Mouse (Mus musculus) spleen, adult 18-20 months (tissue): Measurements from ENCODE around the gene Ppp2r5b.

Experiments used
- DNase-seq, 2 experiments: peaks; one replicate each; pipeline ENCODE4 v3.0.0; 2022; ENCODE audit warnings: mixed read lengths in 2 of 2

The Ppp2r5b gene

DNA sequence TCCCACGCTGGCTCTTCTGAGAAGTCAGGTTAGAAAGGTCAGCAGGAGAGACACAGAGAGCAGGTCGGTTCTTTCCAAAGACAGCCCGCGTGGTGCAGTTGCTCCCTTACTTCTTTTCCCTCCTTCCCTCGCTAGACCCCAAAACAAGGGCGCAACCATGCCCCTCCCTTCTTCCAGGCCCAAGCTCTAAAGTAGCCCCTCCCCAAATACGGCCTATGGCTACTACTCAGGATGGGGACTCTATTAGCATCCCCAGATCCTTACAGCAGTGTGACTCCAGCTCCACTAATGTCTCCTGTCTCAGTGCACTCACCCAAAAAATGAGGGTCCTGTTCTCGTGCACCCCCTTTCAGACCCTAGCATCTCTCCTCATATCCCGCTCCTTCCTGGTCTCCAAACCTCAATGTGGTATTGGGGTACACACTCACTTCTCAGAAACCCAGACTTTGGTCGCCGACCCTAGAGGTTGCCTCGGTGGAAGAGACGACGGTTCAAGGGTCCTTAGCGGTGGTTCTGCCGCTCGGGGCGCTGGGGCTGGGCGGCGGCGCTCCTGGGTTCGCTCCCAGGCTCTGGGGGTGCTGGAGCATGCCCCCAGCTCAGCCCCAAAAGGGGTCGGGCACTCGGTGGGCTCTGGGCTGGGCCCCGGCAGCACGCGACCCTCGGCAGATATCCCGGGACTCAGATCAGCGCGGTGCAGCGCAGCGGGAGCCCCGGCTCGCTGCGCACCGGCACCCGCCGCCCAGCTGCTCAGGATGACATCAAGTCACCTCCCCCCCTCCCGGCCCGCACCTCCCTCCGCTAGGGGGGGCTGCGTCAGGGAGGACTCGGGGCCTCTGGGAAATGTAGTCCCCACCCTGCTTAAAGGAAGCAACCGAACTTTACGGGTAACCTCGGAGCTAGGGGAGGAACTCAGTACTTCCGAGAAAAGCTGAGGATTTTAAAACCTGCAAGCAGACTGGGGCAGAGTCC, at the start of gene Ppp2r5b:
TSS of gene Ppp2r5b (minus strand) at position 789 of the 969 bp plus-strand sequence.
- peak; percentile 95 for DNase-seq

DNA sequence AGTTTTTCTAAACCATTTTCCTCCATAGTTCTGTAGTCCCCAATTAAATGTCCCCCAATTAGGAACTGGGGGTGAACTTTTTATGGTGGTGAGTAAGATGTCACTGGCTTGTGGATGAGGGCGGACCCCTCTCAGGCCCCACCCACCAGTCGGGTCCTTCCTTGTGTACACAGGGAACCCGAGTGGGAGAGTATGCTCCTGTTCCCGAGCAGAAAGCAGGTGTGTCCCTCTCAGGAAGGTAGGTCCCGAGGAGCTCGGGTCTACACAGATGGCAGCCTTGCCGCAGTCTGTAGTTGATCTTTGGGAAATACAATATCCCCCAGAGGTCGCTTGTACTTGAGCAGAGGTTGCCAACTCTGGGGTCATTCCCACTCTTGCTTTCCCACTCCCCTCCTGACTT, 49.6 kb upstream of the Ppp2r5b start:
- no peak for DNase-seq

DNA sequence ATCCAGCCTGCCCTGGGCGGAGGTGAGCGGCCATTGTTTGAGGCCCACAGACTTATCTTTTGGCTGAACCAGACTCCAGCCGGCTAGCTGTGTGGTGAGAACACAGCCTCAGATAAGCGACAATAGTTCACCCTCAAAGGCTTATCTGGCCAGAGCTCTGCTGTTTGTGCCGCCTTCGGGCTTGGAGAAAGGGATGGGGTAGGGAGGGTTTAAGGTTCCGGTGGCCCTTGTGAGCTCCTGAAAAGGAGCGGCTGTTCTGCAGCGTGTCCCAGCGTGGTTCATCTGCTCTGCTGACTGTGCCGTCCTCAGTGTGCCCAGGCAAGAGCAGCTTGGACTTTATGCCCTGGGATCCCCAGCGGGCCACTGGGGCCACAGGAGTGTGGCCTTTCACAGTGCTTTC, 48.8 kb upstream of the Ppp2r5b start:
- DNase-seq, result no peak

DNA sequence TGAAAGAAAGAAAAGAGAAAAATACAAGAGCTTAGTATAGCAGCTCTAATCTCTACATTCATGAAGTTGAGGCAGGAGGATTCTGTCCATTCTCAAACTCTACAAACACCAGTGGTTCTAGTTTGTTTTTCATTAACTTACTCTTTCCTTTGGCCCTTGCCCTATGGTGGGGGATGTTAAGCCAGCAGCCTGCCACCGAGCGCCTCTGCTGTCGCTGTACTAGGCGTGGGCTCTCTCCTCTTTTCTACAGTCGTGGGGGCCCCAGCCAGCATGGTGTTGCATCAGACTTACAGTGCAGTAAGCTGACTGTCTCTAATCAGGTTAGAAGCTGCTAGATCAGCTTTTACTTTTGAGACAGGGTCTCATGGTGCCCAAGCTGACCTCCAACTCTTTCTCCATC, 47.3 kb upstream of the Ppp2r5b start:
- DNase-seq, result no peak

DNA sequence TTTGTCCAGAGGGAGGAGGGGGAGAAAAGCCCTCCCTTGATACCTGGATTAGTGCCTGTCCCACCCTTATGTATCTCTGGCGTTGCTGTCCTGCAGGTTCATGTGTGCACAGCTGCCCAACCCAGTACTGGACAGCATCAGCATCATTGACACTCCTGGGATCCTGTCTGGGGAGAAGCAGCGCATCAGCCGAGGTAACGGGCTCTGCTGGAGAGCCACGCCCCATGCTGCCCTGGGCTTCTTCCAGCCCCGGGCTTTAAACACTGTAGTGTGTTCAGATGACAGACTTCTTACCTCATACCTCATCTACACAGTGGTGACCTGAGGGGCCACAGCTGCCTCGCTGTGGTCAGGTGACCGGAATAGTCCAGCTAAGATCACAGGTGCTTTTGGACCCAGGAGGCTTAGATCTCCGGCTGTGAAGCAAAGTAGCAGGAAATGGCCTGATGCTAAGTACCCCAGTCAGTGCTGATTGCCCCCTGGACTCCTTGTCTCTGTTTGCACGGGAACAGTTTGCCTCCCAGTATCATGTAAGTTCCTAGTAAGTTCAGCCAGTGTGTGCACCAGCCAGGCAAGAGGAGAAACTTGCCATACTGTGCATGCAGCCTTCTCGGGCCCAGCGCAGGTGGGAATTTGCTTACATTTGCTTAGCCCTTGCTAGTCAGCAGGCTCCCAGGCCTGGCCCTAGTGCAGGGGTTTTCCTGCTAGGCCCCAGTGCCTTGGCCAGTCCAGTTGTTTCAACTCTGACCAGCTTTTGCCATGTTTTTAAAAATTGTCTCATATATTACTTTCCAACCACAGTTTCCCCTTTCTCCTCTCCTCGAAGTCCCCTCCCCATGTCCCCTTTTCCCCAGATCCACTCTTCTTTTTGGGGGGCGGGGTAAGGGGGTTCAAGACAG, 45.7 kb upstream of the Ppp2r5b start:
- DNase-seq, result no peak

DNA sequence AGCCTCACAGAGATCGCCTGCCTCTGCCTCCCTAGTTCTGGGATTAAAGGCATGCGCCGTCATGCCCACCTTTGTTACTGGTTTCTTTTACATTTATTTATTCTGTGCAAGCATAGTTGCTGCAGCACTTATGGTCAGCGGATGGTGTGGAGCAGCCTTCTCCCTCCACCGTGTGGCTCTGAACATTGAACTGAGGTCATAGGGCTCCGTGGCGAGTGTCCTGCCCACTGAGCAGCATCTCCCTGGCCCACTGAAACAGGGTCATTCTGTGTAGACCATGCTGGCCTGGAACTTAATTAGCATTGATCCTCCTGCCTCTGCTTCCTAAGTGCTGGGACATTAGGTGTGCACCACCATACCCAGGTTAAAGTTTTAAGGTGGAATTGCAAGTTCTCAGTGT, 44.9 kb upstream of the Ppp2r5b start:
- no peak for DNase-seq

DNA sequence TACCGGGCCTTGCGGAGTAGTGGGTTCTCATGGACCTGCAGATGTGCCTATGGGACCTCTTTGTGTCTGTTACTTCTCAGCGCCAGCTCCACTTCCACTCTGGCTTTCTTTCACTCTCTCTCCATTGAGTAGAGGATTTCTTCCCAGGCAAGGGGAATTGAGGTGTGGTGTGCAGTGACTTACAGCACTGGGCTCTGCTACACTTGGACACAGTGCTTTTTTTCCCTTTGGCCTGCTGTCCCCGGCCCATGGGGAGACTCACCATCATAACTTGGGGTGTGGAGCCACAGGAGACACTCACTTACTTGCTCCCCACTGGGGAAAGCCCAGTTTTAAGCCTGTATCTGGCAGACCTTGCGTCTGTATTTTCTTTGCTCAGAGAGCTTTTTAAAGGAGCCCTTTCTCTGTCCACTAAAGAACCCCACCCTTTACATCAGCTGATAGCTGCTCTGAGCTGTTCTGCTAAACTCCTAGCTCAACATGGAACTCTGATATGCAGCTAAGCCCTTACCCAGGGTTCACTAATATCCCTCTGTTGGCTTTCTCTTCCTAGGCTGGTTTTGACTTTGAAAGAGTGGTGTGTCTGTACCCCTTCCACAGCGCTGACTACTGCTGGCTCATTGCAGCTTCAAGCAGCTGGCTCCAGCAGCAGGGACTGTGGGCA, 43.9 kb upstream of the Ppp2r5b start:
- no peak for DNase-seq

DNA sequence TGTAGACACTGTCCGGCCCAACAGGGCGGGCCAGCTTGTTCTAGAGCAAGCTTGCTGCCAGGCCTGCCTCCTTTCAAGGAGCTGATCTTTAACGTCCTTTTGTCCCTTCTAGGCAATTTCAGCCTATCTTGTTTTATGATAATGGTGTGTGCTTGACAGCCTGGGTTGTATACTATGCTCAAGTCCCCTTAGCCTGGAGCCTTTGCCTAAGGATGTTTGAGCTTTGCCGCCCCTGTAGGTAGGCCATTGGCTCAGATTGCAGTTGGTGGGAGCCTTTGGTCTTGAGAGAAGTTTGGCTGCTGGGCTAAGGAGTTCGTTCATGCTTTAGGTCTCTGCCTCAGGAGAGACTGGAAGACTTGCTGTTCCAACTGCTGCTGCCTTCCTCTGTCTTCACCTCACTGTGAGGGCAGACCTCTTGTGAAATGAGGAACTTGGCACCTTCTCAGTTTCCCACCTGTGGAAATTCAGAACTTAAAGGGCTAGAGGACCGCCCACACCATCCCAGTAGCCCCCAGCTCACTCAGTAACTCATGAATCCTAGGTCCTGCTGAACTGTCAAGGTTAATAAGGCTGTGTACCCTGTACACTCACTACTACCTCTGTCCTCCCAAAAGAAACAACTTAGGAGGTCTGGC, 42.9 kb upstream of the Ppp2r5b start:
- DNase-seq, result no peak

DNA sequence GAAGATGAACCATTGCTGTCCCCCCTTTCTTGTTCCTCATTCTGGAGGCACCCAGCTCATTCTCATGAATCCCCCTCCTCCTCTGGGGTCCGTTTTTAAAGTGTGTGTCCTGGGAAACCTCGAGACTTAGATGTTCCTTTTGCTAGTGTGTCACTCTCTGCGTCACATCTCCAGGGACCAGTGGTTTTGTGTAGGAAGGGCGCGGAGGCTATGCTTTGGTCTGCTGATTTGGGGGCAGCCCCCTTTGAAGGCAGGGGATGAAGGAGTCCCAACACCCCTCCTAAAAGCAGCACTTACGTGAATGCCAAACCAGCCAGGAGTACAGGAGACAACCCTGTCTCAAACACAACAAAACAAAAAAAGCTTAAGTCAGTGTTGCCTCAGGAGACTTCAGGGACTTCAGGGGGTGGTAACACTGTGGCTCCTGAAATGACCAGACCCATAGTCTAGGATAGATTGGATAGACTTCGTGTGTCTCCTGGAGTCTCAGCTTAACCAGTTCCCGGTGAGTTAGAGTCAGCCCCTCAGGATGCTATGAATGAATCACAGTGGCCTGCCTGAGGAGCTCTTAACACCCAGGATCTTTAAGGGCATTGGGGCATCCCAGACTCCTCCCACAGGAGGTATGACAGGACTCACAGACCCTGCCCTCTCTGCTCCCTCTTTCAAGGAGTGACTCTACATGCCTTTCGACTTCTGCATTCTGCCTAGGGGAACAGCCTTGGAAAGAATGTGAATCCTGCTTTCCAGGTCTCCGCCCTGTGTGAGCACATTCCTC, 42.2 kb upstream of the Ppp2r5b start:
- DNase-seq, result peak; percentile 51 to 63

DNA sequence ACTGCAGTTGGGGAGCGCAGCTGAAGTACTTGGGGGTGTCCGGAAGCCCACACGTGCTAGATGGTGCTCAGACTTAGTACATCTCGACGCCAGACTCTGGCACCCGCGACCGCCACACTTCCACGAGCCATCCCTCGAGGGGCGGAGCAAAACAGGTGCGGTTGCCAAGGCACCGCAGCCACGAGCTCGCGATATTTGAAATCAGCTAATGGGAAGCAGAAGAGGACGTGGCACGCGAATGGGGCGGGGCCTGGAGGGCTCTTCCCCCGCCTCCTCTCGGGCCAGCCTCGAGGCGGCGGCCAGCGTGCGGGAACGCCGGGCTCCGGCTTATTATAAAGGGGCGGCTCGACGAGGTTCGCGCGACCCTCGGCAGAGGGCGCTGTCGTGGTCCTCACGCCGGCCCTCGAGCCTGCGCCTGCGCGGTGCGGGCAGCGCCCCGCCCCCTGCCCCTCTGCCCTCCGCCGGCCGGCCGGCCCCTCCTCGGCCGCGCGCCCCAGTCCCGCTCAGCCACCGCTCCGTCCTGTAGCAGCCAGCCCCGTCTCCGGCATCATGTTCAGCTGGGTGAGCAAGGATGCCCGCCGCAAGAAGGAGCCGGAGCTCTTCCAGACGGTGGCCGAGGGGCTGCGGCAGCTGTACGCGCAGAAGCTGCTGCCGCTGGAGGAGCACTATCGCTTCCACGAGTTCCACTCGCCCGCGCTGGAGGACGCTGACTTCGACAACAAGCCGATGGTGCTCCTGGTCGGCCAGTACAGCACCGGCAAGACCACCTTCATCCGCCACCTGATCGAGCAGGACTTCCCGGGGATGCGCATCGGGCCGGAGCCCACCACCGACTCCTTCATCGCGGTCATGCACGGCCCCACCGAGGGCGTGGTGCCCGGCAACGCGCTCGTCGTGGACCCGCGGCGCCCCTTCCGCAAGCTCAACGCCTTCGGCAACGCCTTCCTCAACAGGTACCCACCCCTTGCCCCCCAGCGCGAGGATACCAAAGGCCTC, 41.1 kb upstream of the Ppp2r5b start, which contains the start of gene Ehd1:
TSS of gene Ehd1 (plus strand) at position 300 of the 996 bp plus-strand sequence.
- peak; percentile 97 for DNase-seq

DNA sequence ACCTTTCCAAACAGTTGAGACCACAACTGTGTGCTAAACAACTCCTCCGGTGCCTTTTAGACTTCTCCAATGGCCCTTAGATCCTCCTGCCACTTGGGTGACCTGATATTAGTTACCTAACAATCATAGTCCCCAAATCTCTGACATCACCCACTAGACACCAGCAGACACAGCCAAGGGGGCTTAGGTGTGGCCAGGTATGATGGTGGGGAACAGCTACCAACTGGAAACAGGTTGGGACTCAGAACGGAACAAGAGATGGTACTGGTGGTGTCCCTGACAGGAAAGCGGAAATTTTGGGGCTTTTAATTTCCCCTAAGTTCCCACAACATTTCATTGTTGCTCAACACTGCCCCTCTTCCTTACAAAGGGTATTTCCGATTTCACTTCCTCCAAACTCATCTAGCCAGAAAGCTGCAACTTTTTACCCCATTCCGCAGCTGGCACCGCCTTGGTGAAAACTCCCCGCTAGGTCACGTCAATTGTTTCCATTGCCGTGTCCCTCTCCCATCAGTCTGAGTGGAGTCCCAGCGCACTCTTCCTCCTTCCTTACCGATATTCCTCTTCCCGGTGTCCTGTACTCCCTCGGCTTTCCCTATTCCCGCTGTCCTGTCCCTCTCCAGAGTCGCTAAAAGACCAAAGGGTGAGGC, 40.2 kb upstream of the Ppp2r5b start:
- peak; percentile 57 to 68 for DNase-seq

DNA sequence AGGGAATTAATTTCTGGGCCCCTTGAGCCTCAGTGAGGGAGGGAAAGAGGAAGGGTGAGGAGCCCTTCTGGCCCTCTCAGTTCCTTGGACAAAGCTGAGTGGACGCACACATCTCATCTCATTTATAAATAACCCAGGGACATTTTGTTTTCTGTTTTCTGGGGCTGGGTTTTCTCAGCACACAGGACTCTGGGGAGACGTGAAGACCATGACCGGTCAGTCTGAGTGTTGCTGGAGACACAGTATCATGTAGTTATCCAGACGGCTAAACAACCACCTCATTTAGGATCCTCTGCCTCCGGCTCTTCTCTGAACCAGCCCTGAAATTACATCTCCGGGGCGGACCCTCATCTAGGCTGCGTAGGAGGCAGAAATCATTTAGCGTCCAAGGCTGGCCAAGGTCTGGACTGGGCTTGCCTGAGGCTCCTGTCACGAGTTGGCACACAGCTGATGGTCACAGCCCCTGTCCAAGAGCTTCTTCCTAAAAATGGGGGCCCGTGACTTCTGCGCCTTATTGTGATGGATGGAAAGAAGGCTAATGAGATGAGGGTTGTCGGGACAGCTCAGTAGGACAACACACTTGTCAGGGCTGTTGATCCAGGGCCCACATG, 38.4 kb upstream of the Ppp2r5b start:
- DNase-seq, result no peak

DNA sequence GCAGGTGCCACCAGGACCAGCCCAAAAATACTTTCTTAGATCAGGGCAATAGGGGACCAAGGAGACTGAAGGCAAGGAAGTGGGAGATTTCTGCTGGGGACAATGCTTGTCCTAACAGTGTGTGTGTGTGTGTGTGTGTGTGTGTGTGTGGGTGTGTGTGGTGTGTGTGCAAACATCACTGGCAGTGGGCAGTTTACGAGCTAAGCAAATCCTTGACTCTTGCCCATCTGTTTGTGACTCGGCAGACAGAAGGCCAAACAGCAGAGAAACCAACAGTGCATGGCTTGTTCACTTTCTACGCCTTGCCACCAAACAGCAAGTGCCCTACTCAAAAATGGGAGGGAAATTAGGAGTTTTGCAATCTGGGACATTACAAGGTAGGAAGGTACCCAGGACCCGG, 37.9 kb upstream of the Ppp2r5b start:
- DNase-seq, result no peak

DNA sequence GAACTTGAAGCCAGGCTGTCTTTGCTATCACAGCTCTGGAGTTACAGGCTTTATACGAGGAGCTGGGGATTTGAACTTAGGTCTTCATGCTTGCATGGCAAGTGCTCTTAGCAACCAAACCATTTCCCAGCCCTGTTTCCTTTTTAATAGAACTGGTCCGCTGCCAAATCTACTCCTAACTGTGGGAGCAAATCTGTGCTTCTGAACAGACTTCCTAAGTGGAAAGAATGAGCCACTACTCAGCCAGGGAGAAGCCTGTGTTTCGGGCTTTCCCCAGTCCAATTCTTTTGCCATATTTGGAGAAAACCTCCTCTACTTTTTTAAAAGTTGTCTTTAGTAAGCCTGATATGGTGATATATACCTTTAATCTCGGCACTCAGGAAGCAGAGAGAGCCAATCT, 37.1 kb upstream of the Ppp2r5b start:
- no peak for DNase-seq

DNA sequence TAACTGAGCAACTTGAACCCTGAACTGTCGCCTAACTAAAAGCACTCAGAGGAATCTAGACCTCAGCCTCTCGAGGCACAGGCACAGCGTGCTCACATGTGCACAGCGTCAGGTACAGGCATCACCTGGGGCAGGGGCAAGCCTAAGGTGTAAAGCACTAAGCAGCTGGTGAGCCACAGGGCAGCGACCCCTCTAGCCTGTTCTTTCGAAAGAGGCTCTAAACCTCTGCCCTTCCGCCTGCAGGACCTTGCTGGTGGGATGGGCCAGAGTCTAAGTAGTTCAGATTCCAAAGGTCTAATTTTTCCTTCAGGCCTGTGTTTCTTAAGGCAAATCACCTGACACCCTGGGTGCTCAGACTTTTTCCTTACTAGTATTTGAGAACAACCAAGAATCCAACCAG, 36.4 kb upstream of the Ppp2r5b start:
- DNase-seq, result no peak

DNA sequence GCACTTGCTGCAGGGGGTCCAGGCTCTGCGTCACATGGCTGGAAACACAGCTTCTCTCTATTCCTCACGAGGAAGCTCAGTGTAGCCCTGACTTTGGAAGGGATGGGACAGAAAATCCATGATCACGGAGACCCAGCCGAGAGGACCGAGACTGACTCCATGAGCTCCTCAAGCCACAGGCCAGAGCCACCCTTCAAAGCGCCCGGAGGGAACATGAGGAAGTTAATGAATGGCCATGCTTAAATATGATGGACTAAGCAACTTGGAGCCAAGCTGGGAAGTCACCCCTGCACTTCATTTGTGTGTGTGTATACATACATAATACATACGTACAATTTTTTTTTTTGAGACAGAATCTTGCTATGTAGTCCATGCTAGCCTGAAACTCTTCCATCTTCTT, 35.5 kb upstream of the Ppp2r5b start:
- DNase-seq, result no peak

DNA sequence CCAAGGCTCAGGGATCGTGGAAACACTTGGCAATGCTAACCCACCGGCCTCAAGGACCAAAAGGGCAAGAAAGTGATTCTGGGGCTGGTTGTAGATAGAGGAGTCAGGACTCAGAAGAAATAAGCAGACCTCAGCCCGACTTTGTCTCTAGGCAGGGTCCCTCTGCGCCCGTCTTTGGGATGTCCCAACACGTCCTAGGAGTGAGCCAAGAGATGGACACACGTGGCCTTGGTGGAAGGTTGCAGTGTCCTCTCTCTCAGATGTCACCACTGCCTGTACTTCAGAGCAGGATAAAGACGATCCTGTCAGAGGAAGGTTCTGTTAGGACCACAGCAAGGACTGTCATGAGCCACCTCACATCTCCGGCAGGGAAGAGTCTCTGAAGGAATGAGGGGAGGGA, 35.0 kb upstream of the Ppp2r5b start:
- no peak for DNase-seq

DNA sequence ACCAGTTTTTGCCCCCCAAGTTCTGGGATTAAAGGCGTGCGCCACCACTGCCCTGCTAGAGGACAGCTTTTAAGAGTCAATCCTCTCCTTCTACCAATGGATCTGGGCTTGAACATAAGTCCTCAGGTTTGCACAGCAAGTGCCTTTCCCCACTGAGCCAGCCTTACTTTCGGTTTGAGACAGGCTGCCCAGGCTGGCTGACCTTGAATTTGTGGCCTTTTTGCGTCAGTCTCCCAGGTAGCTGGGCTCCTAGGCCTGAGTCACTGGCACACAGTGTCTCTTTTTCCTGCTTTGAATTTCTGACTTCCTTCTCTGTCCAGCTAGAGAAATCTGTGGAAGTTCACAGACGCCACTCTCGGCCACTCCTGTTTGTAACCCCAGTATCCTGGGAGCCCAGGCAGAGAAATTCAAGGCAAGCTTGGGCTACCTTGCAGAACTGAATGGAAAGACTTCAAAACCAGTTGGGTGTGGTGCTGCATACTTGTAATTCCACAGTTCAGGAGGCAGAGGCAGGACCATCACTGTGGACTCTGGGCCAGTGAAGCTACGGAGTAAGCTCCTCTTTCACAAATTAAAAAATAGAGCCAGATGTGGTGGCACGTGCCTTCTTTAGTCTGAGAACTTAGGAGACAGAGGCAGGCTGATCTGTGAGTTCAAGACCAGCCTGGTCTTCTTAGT, 34.3 kb upstream of the Ppp2r5b start:
- no peak for DNase-seq

DNA sequence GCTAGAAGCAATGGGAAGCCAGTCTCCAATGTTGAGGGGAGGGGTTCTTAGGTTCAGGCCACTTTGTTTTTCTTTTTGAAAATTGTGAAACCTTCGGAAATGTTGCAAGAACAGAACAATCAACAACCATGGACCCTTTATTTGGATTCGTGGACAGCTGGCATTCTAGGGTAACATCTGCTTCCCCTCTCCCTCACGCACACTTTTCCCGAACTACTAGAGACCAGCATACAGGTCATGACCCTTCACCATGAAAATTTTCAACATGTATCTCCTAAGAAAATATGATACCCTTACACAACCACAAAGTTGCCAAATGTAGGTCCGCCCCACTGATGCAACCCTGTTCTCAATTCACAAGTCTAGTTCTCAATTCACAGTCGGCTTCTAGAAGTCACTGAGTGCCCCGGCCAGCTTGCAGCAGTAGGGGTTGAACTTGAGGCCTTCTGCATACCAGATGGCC, 33.0 kb upstream of the Ppp2r5b start:
- no peak for DNase-seq
